Mouse (Mus musculus) CH12.LX (cell line): Measurements from ENCODE around the gene Pfdn4. TPM values are rescaled to one million over a fixed set of nuclear protein-coding genes. Genes with fewer than 3 reads are reported as not detected.
A peak's percentile ranks its signal among the peaks of the same experiment; 100 is the strongest.
"Not testable (repeated sequence)": the region's sequence is repeated elsewhere in the genome, so short reads cannot be mapped to it uniquely, and the experiment has no call there.

Experiments used
- DNase-seq: peaks from one replicate; pipeline ENCODE4 v3.0.0-alpha.2; 2013; ENCODE audit errors: extremely low read depth
- H3K27ac ChIP-seq: 2 replicates; pipeline ENCODE4 v1.5.1; 2012; ENCODE audit warnings: low read depth, mild to moderate bottlenecking, control low read depth, moderate library complexity; ENCODE audit not compliant: insufficient read depth
- H3K27me3 ChIP-seq: replicated peaks from 2 replicates; pipeline ENCODE3; 2012; ENCODE audit warnings: inconsistent platforms
- H3K36me3 ChIP-seq, 2 experiments: replicated peaks in 1 of 2; 2 replicates each; pipeline versions ENCODE3 to v1.6.1; 2012; ENCODE audit warnings: inconsistent platforms in 1 of 2, low read length in 1 of 2, mild to moderate bottlenecking in 1 of 2, mixed read lengths in 1 of 2, moderate library complexity in 1 of 2; ENCODE audit not compliant: control insufficient read depth in 1 of 2, insufficient read depth in 1 of 2
- H3K4me1 ChIP-seq, 2 experiments: 2 replicates each; pipeline ENCODE4 v1.6.1; 2012; ENCODE audit warnings: inconsistent platforms in 1 of 2, moderate library complexity in 1 of 2; ENCODE audit not compliant: insufficient read depth in 2 of 2, control insufficient read depth in 1 of 2
- H3K4me2 ChIP-seq: 2 replicates; pipeline ENCODE4 v1.6.1; 2012; ENCODE audit warnings: low read depth, mild to moderate bottlenecking, control low read depth; ENCODE audit not compliant: poor library complexity, insufficient read depth, severe bottlenecking
- H3K4me3 ChIP-seq, 3 experiments: fragments of 150-350 bp in 1 of 3; sonication (generic) in 1 of 3; replicated peaks in 1 of 3; 2 replicates each; pipeline versions ENCODE3 to v1.5.1; 2011 to 2012; ENCODE audit warnings: low read depth in 2 of 3, low read length in 2 of 3, mild to moderate bottlenecking in 2 of 3, moderate library complexity in 2 of 3, control low read depth in 1 of 3, improper control_type of control experiment in 1 of 3, inconsistent platforms in 1 of 3, mixed read lengths in 1 of 3; ENCODE audit not compliant: poor library complexity in 1 of 3
- H3K79me2 ChIP-seq: replicated peaks from 2 replicates; pipeline ENCODE4 v1.6.1; 2012; ENCODE audit warnings: mild to moderate bottlenecking, moderate library complexity; ENCODE audit not compliant: control insufficient read depth, poor library complexity, insufficient read depth, severe bottlenecking; ENCODE audit errors: extremely low read depth
- H3K9ac ChIP-seq: 2 replicates; pipeline ENCODE4 v1.6.1; 2012; ENCODE audit warnings: low read depth, mild to moderate bottlenecking, control low read depth, moderate library complexity; ENCODE audit not compliant: insufficient read depth
- H3K9me3 ChIP-seq: replicated peaks from 2 replicates; pipeline ENCODE3; 2012; ENCODE audit warnings: low read length, inconsistent platforms, mixed read lengths
- CTCF ChIP-seq, 2 experiments: IDR thresholded peaks in 1 of 2; conservative IDR thresholded peaks in 1 of 2; 2 replicates each; pipeline ENCODE4 v1.5.1; 2011 to 2012; ENCODE audit warnings: low read depth in 2 of 2, low read length in 2 of 2, improper control_type of control experiment in 1 of 2, inconsistent platforms in 1 of 2, mild to moderate bottlenecking in 1 of 2, moderate library complexity in 1 of 2
- EP300 ChIP-seq: IDR thresholded peaks from 2 replicates; pipeline ENCODE4 v1.6.1; 2011; ENCODE audit warnings: low read length, improper control_type of control experiment
- MAX ChIP-seq: IDR thresholded peaks from 2 replicates; pipeline ENCODE4 v1.6.1; 2011; ENCODE audit warnings: low read length, improper control_type of control experiment
- MEF2A ChIP-seq: IDR thresholded peaks from 2 replicates; pipeline ENCODE4 v1.6.1; 2014; ENCODE audit warnings: low read depth, mild to moderate bottlenecking, inconsistent platforms, low read length, improper control_type of control experiment, borderline replicate concordance
- NELFE ChIP-seq: IDR thresholded peaks from 2 replicates; pipeline ENCODE4 v1.6.1; 2011; ENCODE audit warnings: low read depth, low read length, improper control_type of control experiment
- PAX5 ChIP-seq: IDR thresholded peaks from 2 replicates; pipeline ENCODE4 v1.6.1; 2012; ENCODE audit warnings: low read length, inconsistent platforms, mixed read lengths
- RAD21 ChIP-seq: IDR thresholded peaks from 2 replicates; pipeline ENCODE4 v1.6.1; 2011; ENCODE audit warnings: low read depth, mild to moderate bottlenecking, low read length, improper control_type of control experiment, moderate library complexity
- SMC3 ChIP-seq: IDR thresholded peaks from 2 replicates; pipeline ENCODE4 v1.6.1; 2011; ENCODE audit warnings: low read depth, low read length, improper control_type of control experiment
- USF2 ChIP-seq: conservative IDR thresholded peaks from 2 replicates; pipeline ENCODE4 v1.6.1; 2011; ENCODE audit warnings: low read depth, low read length, improper control_type of control experiment
- dilution Hi-C: fragments of 300-500 bp; cut with MboI; formaldehyde crosslinking; loops from 2 replicates; pipeline ENCODE4 v1.14.3; 2020; ENCODE audit warnings: low sequenced_read_pairs; ENCODE audit not compliant: extremely low pct_unique_long_range_greater_than_20kb, extremely low pct_ligation_motif_present
- in situ Hi-C: fragments of 300-500 bp; cut with MboI; formaldehyde crosslinking; loops from 3 replicates; pipeline ENCODE4 v1.14.3; 2019; ENCODE audit warnings: low sequenced_read_pairs, low pct_ligation_motif_present, low pct_unique_long_range_greater_than_20kb, mixed read lengths
- polyA plus RNA-seq: library from polyadenylated mRNA; unstranded; fragments of >175 nt; gene quantifications from 2 replicates; pipeline ENCODE4 v1.2.1, GENCODE M21; 2012; ENCODE audit warnings: low read depth; ENCODE audit not compliant: insufficient read length
- total RNA-seq, 2 experiments: library from RNA; depleted of rRNA; stranded (reverse); fragments of 300-350 nt in 1 of 2; fragments of >200 nt in 1 of 2; gene quantifications; 2 replicates each; pipeline ENCODE4 v1.2.3; 2012 to 2014

Gene Pfdn4
- total and polyA plus RNA-seq, 3 experiments, result 56.2 to 222 (median 68.8) TPM

DNA sequence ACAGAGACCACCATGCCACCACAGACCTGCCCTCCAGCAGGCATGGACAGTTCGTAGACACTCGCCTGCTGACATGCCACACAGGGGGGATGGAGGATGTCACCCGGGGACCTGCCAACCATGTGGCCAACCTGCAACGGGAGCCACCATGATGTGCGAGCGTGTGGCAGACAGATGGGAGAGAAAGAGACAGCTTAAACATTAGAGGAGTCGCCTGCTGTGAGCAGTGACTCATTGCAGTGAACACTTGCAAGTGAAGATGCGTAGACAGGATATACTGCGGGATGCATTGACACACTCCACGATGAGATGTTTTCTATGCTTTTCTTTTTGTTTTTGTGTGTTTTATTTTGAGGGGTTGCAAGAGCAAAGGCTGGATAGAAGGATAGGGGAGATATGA, 48.6 kb upstream of the Pfdn4 start:
- no peaks in the 10 kb centered on the region for H3K36me3 ChIP-seq
- H3K4me1 ChIP-seq, result no peaks in the 10 kb centered on the region
- H3K27me3 ChIP-seq, result peaks cover 81% of the 10 kb centered on the region
- in situ Hi-C loops (no loop called here), dilution Hi-C loops (no loop called here)
- no peak overlapping the region for H3K27ac ChIP-seq
- TF ChIP-seq PAX5 (no peak), USF2 (no peak), EP300 (no peak), MEF2A (no peak), NELFE (no peak)
- H3K4me2 ChIP-seq, result no peak overlapping the region
- H3K9me3 ChIP-seq, result no peaks in the 10 kb centered on the region
- no peak for DNase-seq
- H3K4me3 ChIP-seq, result no peak overlapping the region
- no peaks in the 10 kb centered on the region for H3K79me2 ChIP-seq
- H3K9ac ChIP-seq, result no peak overlapping the region

DNA sequence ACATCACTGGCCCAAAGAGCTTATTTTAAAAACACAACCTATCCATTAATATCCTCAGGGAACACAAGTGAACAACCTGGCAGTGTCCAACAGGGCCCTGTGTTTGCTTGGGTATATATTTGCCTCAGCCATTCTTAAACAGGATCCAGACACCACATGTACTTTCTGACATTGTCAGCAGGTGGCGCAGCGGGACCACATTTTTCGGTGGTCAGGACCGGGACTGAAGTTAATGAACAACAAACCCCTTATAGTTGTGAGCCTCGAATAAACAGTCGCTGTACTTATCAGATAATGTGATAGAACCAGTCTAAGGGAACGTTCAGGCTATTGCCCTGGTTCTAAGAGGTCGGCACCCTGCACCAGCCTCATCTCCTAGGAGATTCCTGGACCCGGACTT, 45.3 kb upstream of the Pfdn4 start:
- H3K9me3 ChIP-seq, result no peaks in the 10 kb centered on the region
- peak; percentile 66 for DNase-seq
- H3K27me3 ChIP-seq, result peaks cover 80% of the 10 kb centered on the region
- H3K36me3 ChIP-seq, result no peaks in the 10 kb centered on the region
- no peak overlapping the region for H3K4me3 ChIP-seq
- TF ChIP-seq RAD21, result peak; percentile 82
- TF ChIP-seq MAX, result no peak
- TF ChIP-seq CTCF (conservative IDR thresholded peaks at IDR 0.05 in 1 of 2, IDR thresholded peaks at IDR 0.05 in 1 of 2; ENCODE audit: low read depth in 2 of 2, low read length in 2 of 2), result peak; percentile 62 to 92
- TF ChIP-seq SMC3, result peak; percentile 88
- TF ChIP-seq, all 38 proteins: peak for 3
- dilution Hi-C loops (no loop called here), in situ Hi-C loops (loop anchor here (5.0 kb wide), 1 partner anchor 56 kb away; no protein-coding TSS in a partner anchor)
- Histone ChIP-seq H3K4me1 (no peaks in the 10 kb centered on the region), H3K4me2 (no peak overlapping the region), H3K27ac (no peak overlapping the region), H3K9ac (no peak overlapping the region), H3K79me2 (no peaks in the 10 kb centered on the region)

DNA sequence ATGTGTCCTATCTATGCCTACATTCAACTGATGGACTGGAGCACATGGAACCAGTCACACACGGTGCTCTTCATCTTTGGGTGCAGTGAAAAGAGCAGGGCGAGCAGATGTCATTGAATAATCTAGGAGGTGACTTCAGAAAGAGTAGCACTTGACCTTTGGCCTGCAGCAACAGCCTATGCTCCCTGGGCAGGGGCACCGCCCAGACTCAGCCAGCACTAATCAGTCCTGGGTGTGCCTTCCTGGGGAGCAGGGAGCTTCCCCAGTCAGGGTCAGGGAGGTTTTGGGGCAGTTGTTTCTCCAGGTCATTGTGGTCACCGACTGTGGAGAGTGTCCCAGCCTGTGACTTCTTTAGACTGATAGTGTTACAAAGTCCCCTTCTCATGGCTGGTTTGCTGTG, 42.4 kb upstream of the Pfdn4 start:
- dilution Hi-C loops, DNase-seq, H3K79me2 ChIP-seq, H3K9ac ChIP-seq, H3K4me3 ChIP-seq, H3K9me3 ChIP-seq, H3K36me3 ChIP-seq, H3K4me2 ChIP-seq, H3K4me1 ChIP-seq, H3K27ac ChIP-seq: not testable (repeated sequence)
- peaks cover 81% of the 10 kb centered on the region for H3K27me3 ChIP-seq
- in situ Hi-C loops, result loop anchor here (5.0 kb wide), 1 partner anchor 53 kb away; no protein-coding TSS in a partner anchor
